Mouse (Mus musculus) left cerebral cortex, postnatal 14 days (tissue): ENCODE results near the gene Wdr60. TPM values are rescaled to one million over a fixed set of nuclear protein-coding genes. Genes with fewer than 3 reads are reported as not detected.

Experiments
- DNase-seq, 2 experiments: peaks; one replicate each; pipeline ENCODE4 v3.0.0; 2021 to 2022; ENCODE audit warnings: low spot score in 2 of 2, mixed read lengths in 1 of 2
- intact Hi-C: fragments of 180-260 bp; cut with DNase I; formaldehyde crosslinking; loops from one replicate; pipeline ENCODE4 v1.15.1; 2025
- total RNA-seq, 2 experiments: library from RNA; stranded (reverse); gene quantifications; 2 replicates each; pipeline ENCODE4 v1.2.3; 2021

The Wdr60 gene
- total RNA-seq, 2 experiments from 2014 or later: 12.6 to 17.0 TPM

GRCm38 (mm10) chr12:116273733-116274132 is 10.9 kb upstream of the Wdr60 start:
- intact Hi-C loops: no loop called here
- no peak for DNase-seq

GRCm38 (mm10) chr12:116271071-116271470 is 8.2 kb upstream of the Wdr60 start:
- DNase-seq: no peak
- intact Hi-C loops: no loop called here

- intact Hi-C loops: no loop called here
- no peak for DNase-seq
Measured at GRCm38 (mm10) chr12:116270538-116270937, 7.7 kb upstream of the Wdr60 start.

GRCm38 (mm10) chr12:116269450-116269849 is 6.6 kb upstream of the Wdr60 start:
- no peak for DNase-seq
- intact Hi-C loops: no loop called here

GRCm38 (mm10) chr12:116265275-116265674 is 2.5 kb upstream of the Wdr60 start:
- no peak for DNase-seq
- intact Hi-C loops: no loop called here

- intact Hi-C loops: no loop called here
- DNase-seq: no peak
Measured at GRCm38 (mm10) chr12:116264756-116265155, 1.9 kb upstream of the Wdr60 start.

GRCm38 (mm10) chr12:116258321-116258720 is 4.5 kb downstream of the Wdr60 start:
- DNase-seq: no peak
- intact Hi-C loops: no loop called here

- no peak for DNase-seq
- intact Hi-C loops: no loop called here
Measured at GRCm38 (mm10) chr12:116255636-116256035, 7.2 kb downstream of the Wdr60 start.

- intact Hi-C loops: no loop called here
- DNase-seq: no peak
Measured at GRCm38 (mm10) chr12:116254652-116255051, 8.2 kb downstream of the Wdr60 start.

GRCm38 (mm10) chr12:116244601-116245000 is 18.2 kb downstream of the Wdr60 start:
- no peak for DNase-seq
- intact Hi-C loops: no loop called here

- intact Hi-C loops: no loop called here
Measured at GRCm38 (mm10) chr12:116238803-116239202, 24.0 kb downstream of the Wdr60 start.

GRCm38 (mm10) chr12:116238370-116238769 is 24.5 kb downstream of the Wdr60 start:
- intact Hi-C loops: no loop called here
- DNase-seq: no peak

More at GRCm38 (mm10) chr12:116238803-116239202, 24.0 kb downstream of the Wdr60 start:
- peak; percentile 13 to 27 for DNase-seq

- DNase-seq: no peak
- intact Hi-C loops: no loop called here
Measured at GRCm38 (mm10) chr12:116236658-116237057, 26.2 kb downstream of the Wdr60 start.

- intact Hi-C loops: no loop called here
- no peak for DNase-seq
Measured at GRCm38 (mm10) chr12:116235356-116235755, 27.5 kb downstream of the Wdr60 start.

GRCm38 (mm10) chr12:116232061-116232460 is 30.8 kb downstream of the Wdr60 start:
- no peak for DNase-seq
- intact Hi-C loops: no loop called here

- intact Hi-C loops: no loop called here
- peak; percentile 35 to 41 for DNase-seq
Measured at GRCm38 (mm10) chr12:116231612-116232011, 31.2 kb downstream of the Wdr60 start.

- intact Hi-C loops: no loop called here
- no peak for DNase-seq
Measured at GRCm38 (mm10) chr12:116229451-116229850, 33.4 kb downstream of the Wdr60 start.

GRCm38 (mm10) chr12:116226289-116227057 is 36.3 kb downstream of the Wdr60 start:
- intact Hi-C loops: no loop called here
- no peak for DNase-seq

- intact Hi-C loops: no loop called here
- DNase-seq: no peak
Measured at GRCm38 (mm10) chr12:116223107-116223506, 39.7 kb downstream of the Wdr60 start.

- no peak for DNase-seq
- intact Hi-C loops: no loop called here
Measured at GRCm38 (mm10) chr12:116207486-116207885, 55.3 kb downstream of the Wdr60 start.

GRCm38 (mm10) chr12:116205726-116206125 is 57.1 kb downstream of the Wdr60 start:
- DNase-seq: peak in 1 of 2 experiments; percentile 20
- intact Hi-C loops: no loop called here
